Comparison of ENCODE assay signal across 17 mouse cellular contexts in genomic region chr7:140943356-140943755, GRCm38 (mm10). TPM values are rescaled to one million over a fixed set of nuclear protein-coding genes. Genes with fewer than 3 reads are reported as not detected.
DNase-seq lines count a peak whose midpoint lies in the region; ATAC-seq and TF ChIP-seq lines count a peak whose summit lies in the region.
"Had no signal": no experiment of that assay in that cellular context is flagged by ENCODE, and none has a peak within 500 bp of the region (broad histone marks: within the 10 kb centered on the region; RNA-seq: fewer than 3 reads in every experiment).

No protein-coding gene starts in this region.

- peak overlapping the region; percentile 88; the same call in 1 of the 2 replicates for H3K27ac ChIP-seq in intestine, embryonic 14.5 days (ENCODE audit: low read depth)
- no peak overlapping the region for H3K27ac ChIP-seq in intestine, postnatal 0 days (ENCODE audit: low read depth, low read length)
- 0 out of 2 replicates have a peak overlapping the region, but pooled peaks have one; percentile 99 for H3K27ac ChIP-seq in brown adipose tissue, adult 24 weeks (replicated peaks; ENCODE audit: low read depth, low read length)
- H3K27ac ChIP-seq in limb, embryonic 13.5 days: peak overlapping the region; percentile 86; the same call in 1 of the 2 replicates

- peaks cover 38% of the 10 kb centered on the region for H3K4me1 ChIP-seq in intestine, embryonic 14.5 days (replicated peaks; ENCODE audit: control insufficient read depth, insufficient read depth, low read length)
- H3K4me1 ChIP-seq in intestine, postnatal 0 days (replicated peaks; ENCODE audit: control insufficient read depth, insufficient read depth, low read length): peaks cover 6% of the 10 kb centered on the region
- H3K4me1 ChIP-seq in brown adipose tissue, adult 24 weeks (ENCODE audit: control insufficient read depth, insufficient read depth, insufficient read length, low read length): peaks cover 27% of the 10 kb centered on the region
- H3K4me1 ChIP-seq in limb, embryonic 13.5 days: peaks cover 42% of the 10 kb centered on the region

- H3K4me2 ChIP-seq in intestine, embryonic 14.5 days (ENCODE audit: low read length): no peak overlapping the region
- H3K4me2 ChIP-seq in intestine, postnatal 0 days (replicated peaks; ENCODE audit: low read depth): no peak overlapping the region
- H3K4me2 ChIP-seq in limb, embryonic 13.5 days (replicated peaks): no peak overlapping the region
- H3K4me2 ChIP-seq: midbrain, embryonic 11.5 days had no signal

- H3K9ac ChIP-seq in intestine, embryonic 14.5 days (ENCODE audit: low read length): no peak overlapping the region
- no peak overlapping the region for H3K9ac ChIP-seq in intestine, postnatal 0 days (ENCODE audit: low read depth, low read length)
- no peak overlapping the region for H3K9ac ChIP-seq in limb, embryonic 13.5 days

- ATAC-seq in intestine, embryonic 14.5 days (replicated peaks; ENCODE audit: low FRiP score, low TSS enrichment, low read depth): no peak
- no peak for ATAC-seq in intestine, postnatal 0 days
- ATAC-seq in limb, embryonic 13.5 days (ENCODE audit: low FRiP score, low read depth): no peak
- ATAC-seq: CD4-positive, CD25-positive, alpha-beta regulatory T cell, adult 4 months had no signal

- no peaks in the 10 kb centered on the region for H3K27me3 ChIP-seq in intestine, embryonic 14.5 days (replicated peaks; ENCODE audit: control insufficient read depth, insufficient read depth, low read length)
- H3K27me3 ChIP-seq in intestine, postnatal 0 days (replicated peaks; ENCODE audit: control insufficient read depth, insufficient read depth, low read length): no peaks in the 10 kb centered on the region
- H3K27me3 ChIP-seq in limb, embryonic 13.5 days: no peaks in the 10 kb centered on the region

- 51% methylated on average over 4 of the region's 4 CpGs for WGBS in intestine, embryonic 14.5 days
- WGBS in intestine, postnatal 0 days: 58% methylated on average over 4 of the region's 4 CpGs
- WGBS in limb, embryonic 13.5 days: 79% methylated on average over 4 of the region's 4 CpGs

- H3K36me3 ChIP-seq in intestine, embryonic 14.5 days (ENCODE audit: control insufficient read depth, insufficient read depth, low read length): peaks cover 39% of the 10 kb centered on the region
- H3K36me3 ChIP-seq in intestine, postnatal 0 days (ENCODE audit: control insufficient read depth, insufficient read depth): peaks cover 37% of the 10 kb centered on the region
- peaks cover 51% of the 10 kb centered on the region for H3K36me3 ChIP-seq in limb, embryonic 13.5 days

- H3K4me3 ChIP-seq in intestine, embryonic 14.5 days (ENCODE audit: low read depth, low read length): no peak overlapping the region
- no peak overlapping the region for H3K4me3 ChIP-seq in intestine, postnatal 0 days (ENCODE audit: low read depth, low read length)
- no peak overlapping the region for H3K4me3 ChIP-seq in brown adipose tissue, adult 24 weeks (ENCODE audit: insufficient read depth, low read depth, low read length)
- no peak overlapping the region for H3K4me3 ChIP-seq in limb, embryonic 13.5 days

- no peaks in the 10 kb centered on the region for H3K9me3 ChIP-seq in intestine, embryonic 14.5 days (ENCODE audit: control insufficient read depth, low read length)
- no peaks in the 10 kb centered on the region for H3K9me3 ChIP-seq in intestine, postnatal 0 days (ENCODE audit: control insufficient read depth)
- no peaks in the 10 kb centered on the region for H3K9me3 ChIP-seq in limb, embryonic 13.5 days

- no peak for TF ChIP-seq CTCF in intestine, postnatal 0 days (IDR thresholded peaks at IDR 0.05; ENCODE audit: low read depth)

- no peak for DNase-seq in intestine, embryonic 14.5 days (ENCODE audit: low spot score)
- DNase-seq in 416B (ENCODE audit: low read depth): peak; percentile 35
- no peak for DNase-seq in testis, postnatal 14 days (ENCODE audit: low spot score)
- DNase-seq in adrenal gland, postnatal 4 days (ENCODE audit: low spot score in 2 of 2): no peak
- DNase-seq: cerebellum, adult 2 months; kidney, adult 11 months; lung, adult 2 months had no signal

RNA-seq across cellular contexts. Expression of gene Pgghg, which starts 2.2 kb away (rescaled TPM):
- 26.9 and 29.2 TPM in 2 replicates for polyA plus RNA-seq in intestine, embryonic 14.5 days (2014; fragmentation: Nextera tagmentation; extraction: Ambion mirVana)
- 18.9 and 19.4 TPM in 2 replicates for polyA plus RNA-seq in intestine, postnatal 0 days (2015; fragmentation: Nextera tagmentation; extraction: Ambion mirVana)
- 7.1 and 8.7 TPM in 2 replicates for polyA plus RNA-seq in brown adipose tissue, adult 24 weeks (2012; ENCODE audit: insufficient read depth, insufficient read length, missing spikeins)
- 25.9 and 28.0 TPM in 2 replicates for polyA plus RNA-seq in limb, embryonic 13.5 days (2015; fragmentation: Nextera tagmentation; extraction: Ambion mirVana)
- total RNA-seq in adrenal gland, postnatal 4 days (2021): 10 to 100 TPM; 41.5 to 44.5 TPM

RNA-seq across cellular contexts. Expression of gene Ifitm5, which starts 6.7 kb away (rescaled TPM):
- polyA plus RNA-seq in intestine, embryonic 14.5 days (2014; fragmentation: Nextera tagmentation; extraction: Ambion mirVana): 0.94 and 2.3 TPM in 2 replicates
- 0.34 and 0.75 TPM in 2 replicates for polyA plus RNA-seq in intestine, postnatal 0 days (2015; fragmentation: Nextera tagmentation; extraction: Ambion mirVana)
- not detected in 2 replicates for polyA plus RNA-seq in brown adipose tissue, adult 24 weeks (2012; ENCODE audit: insufficient read depth, insufficient read length, missing spikeins)
- polyA plus RNA-seq in limb, embryonic 13.5 days (2015; fragmentation: Nextera tagmentation; extraction: Ambion mirVana): 10.7 and 15.2 TPM in 2 replicates
- 1 to 10 TPM; 2.6 to 2.8 TPM for total RNA-seq in adrenal gland, postnatal 4 days (2021)
- total RNA-seq: hematopoietic stem cell, adult 5-6 weeks had no signal
- polyA plus RNA-seq: CD4-positive, CD25-positive, alpha-beta regulatory T cell, adult 4 months; cerebellum, adult 2 months had no signal

RNA-seq across cellular contexts. Expression of gene Gm45717, which starts 12.4 kb away (rescaled TPM):
- 0.81 TPM in 1 of 2 replicates, not detected in the other for polyA plus RNA-seq in intestine, embryonic 14.5 days (2014; fragmentation: Nextera tagmentation; extraction: Ambion mirVana)
- polyA plus RNA-seq in intestine, postnatal 0 days (2015; fragmentation: Nextera tagmentation; extraction: Ambion mirVana): 0.38 TPM in 1 of 2 replicates, not detected in the other
- polyA plus RNA-seq in brown adipose tissue, adult 24 weeks (2012; ENCODE audit: insufficient read depth, insufficient read length, missing spikeins): not detected in 2 replicates
- not detected in 2 replicates for polyA plus RNA-seq in limb, embryonic 13.5 days (2015; fragmentation: Nextera tagmentation; extraction: Ambion mirVana)
- total RNA-seq in adrenal gland, postnatal 4 days (2021): not detected
- total RNA-seq: heart, adult 18-20 months; hematopoietic stem cell, adult 5-6 weeks; left cerebral cortex, adult 8-10 months had no signal
- polyA plus RNA-seq: cerebellum, adult 2 months; large intestine, adult 2 months; lung, adult 2 months; midbrain, embryonic 11.5 days; thymus, postnatal 0 days had no signal

RNA-seq across cellular contexts. Expression of gene Ifitm2, which starts 12.4 kb away (rescaled TPM):
- 1,598 and 1,676 TPM in 2 replicates for polyA plus RNA-seq in intestine, embryonic 14.5 days (2014; fragmentation: Nextera tagmentation; extraction: Ambion mirVana)
- polyA plus RNA-seq in intestine, postnatal 0 days (2015; fragmentation: Nextera tagmentation; extraction: Ambion mirVana): 686 and 738 TPM in 2 replicates
- 194 and 274 TPM in 2 replicates for polyA plus RNA-seq in brown adipose tissue, adult 24 weeks (2012; ENCODE audit: insufficient read depth, insufficient read length, missing spikeins)
- polyA plus RNA-seq in limb, embryonic 13.5 days (2015; fragmentation: Nextera tagmentation; extraction: Ambion mirVana): 1,181 and 1,271 TPM in 2 replicates
- total RNA-seq in adrenal gland, postnatal 4 days (2021): 100 to 1,000 TPM; 508 to 623 TPM

RNA-seq across cellular contexts. Expression of gene Nlrp6, which starts 22.7 kb away (rescaled TPM):
- polyA plus RNA-seq in intestine, embryonic 14.5 days (2014; fragmentation: Nextera tagmentation; extraction: Ambion mirVana): 12.5 and 18.4 TPM in 2 replicates
- polyA plus RNA-seq in intestine, postnatal 0 days (2015; fragmentation: Nextera tagmentation; extraction: Ambion mirVana): 52.8 and 53.0 TPM in 2 replicates
- not detected in 2 replicates for polyA plus RNA-seq in brown adipose tissue, adult 24 weeks (2012; ENCODE audit: insufficient read depth, insufficient read length, missing spikeins)
- polyA plus RNA-seq in limb, embryonic 13.5 days (2015; fragmentation: Nextera tagmentation; extraction: Ambion mirVana): 0.05 and 0.06 TPM in 2 replicates
- 1 to 10 TPM; 2.1 to 4.9 TPM for total RNA-seq in adrenal gland, postnatal 4 days (2021)
- total RNA-seq: heart, adult 18-20 months had no signal
- polyA plus RNA-seq: CD4-positive, CD25-positive, alpha-beta regulatory T cell, adult 4 months had no signal
